Mouse (Mus musculus): ENCODE results near the gene Irs2.

The Irs2 gene

DNA sequence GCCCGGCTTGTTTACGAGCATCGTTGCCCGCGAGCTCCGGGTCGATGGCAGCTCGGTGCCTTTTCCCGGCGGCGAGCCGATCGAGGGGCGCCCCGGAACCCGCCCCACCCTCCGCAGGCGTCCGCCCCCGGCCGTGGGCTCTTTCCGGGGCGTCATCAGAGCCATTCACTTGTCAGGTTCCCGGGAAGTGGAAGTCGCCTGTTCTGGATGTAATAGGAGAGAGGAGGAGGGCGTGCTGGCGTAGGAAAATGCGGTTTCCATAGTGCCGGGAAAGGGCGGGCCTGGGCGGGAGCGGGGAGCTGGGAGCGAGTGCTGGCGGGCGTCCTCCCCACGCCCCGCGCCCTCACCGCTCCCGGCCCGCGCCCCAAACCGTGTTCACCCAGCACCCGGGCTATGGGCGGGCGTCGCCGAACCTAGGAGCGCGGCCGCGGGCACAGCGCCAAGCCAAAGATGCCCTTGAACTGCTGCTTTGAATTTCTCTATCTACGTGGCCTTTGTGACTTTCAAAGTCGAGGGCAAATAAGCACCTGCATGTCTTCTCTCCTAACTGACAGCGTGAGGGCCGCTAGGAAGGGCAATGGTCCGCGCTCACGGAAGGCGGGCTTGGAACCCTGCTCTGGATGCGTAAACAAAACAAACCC, 1.3 kb upstream of the Irs2 start:
- in situ Hi-C loops (cut with MboI; ENCODE audit: low sequenced_read_pairs), result no loop called here

GRCm38 (mm10) chr8:11008842-11009420, 673 bp upstream of the Irs2 start:
- in situ Hi-C loops (cut with MboI; ENCODE audit: low sequenced_read_pairs), result no loop called here

DNA sequence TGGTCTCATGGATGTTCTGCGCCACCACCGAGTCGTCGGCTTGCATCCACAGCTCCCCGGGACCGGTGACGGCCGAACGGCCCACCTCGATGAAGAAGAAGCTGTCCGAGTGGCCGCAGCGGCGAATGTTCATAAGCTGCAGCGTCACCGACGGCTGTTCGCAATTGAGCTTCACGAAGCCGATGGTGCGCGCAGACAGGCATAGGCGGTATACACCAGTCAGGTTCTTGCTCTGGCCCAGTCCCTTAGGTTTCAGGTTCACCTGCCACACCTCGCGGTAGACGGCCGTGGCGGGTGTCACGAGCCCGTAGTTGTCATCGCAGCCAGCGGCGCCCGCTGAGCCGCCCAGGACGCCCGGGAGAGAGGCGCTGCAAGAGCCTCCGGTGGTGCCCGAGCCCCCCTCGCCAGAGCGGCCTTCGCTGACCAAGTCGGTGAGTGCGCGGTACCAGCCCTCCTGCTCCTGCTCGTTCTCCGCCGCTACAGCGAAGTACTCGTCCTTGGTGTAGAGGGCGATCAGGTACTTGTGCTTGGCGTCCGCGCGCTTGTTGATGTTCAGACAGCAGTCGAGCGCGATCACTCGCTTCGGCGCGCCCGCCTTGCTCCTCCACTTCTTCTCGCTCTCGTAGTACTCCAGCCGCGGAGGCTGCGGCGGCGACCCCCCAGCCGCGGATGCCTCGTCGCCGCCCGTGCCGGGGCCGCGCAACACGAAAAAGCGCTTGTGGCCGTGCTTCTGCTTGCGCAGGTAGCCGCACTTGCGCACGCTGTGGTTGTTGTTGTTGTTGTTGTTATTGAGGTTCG, 478 bp downstream of the Irs2 start:
- in situ Hi-C loops (cut with MboI; ENCODE audit: low sequenced_read_pairs), result no loop called here

DNA sequence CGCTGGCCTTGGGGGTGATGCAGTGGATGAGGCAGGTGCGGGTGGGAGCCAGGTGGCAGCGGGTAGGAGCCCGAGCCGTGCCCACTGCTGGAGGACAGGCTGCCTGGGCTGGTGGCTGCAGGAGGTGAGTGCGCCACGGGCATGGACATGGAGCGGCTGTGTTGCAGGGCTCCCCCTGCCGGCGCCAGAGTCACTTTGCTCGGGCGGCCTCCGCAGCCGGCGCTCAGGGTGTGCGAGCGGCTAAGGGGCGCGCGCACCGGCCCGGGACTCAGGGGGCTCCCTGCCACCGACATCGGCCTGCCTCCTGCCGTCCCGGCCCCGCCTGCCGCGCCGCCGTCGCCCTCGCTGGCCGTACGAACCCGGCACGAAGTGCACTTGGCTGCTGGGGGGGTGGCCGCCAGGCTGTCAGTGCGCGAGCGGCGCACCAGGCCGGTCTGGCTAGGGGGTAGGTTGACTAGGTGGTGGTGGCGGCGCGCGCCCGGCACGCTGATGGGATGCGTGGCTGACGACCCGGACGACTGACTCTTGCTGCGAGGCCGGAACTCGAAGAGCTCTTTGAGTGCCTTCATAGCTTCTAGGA, 1.2 kb downstream of the Irs2 start:
- in situ Hi-C loops (cut with MboI; ENCODE audit: low sequenced_read_pairs), result no loop called here

GRCm38 (mm10) chr8:11006276-11006630, 2.0 kb downstream of the Irs2 start:
- in situ Hi-C loops (cut with MboI; ENCODE audit: low sequenced_read_pairs), result no loop called here

DNA sequence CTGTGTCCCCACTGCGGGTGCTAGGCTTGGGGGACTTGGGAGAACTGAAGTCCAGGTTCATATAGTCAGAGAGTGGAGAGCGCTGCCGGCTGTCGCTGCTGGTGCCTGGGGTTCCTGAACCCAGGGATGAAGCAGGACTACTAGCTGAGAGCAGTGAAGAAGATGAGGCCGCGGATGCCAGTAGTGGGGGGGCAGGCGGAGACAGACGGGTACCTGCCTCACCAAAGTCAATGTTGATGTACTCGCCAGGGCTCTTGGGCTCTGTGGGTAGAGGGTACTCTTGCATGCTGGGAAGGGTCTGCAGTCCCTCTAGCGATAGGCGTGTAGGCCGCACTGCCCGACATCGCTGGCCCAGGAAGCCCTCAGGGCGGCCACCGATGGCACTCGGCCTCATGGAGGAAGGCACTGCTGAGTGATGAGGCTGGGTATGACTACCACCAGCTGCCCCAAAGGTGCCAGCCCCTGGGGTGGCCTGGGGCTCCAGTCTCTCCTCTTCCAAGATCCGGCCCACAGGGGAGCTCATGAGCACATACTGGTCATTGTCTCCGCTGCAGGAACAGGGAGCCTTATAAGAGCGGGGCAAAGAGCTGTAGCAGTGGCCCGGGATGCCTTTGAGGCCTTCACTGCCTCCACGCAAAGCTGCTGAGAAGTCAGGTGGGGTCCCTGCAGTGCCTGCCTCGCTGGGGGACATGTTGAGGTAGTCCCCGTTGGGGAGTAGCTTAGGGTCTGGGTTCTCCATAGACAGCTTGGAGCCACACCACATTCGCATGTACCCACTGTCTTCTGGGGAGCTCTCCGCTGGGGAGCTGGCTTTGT, 2.6 kb downstream of the Irs2 start:
- in situ Hi-C loops (cut with MboI; ENCODE audit: low sequenced_read_pairs), result no loop called here

DNA sequence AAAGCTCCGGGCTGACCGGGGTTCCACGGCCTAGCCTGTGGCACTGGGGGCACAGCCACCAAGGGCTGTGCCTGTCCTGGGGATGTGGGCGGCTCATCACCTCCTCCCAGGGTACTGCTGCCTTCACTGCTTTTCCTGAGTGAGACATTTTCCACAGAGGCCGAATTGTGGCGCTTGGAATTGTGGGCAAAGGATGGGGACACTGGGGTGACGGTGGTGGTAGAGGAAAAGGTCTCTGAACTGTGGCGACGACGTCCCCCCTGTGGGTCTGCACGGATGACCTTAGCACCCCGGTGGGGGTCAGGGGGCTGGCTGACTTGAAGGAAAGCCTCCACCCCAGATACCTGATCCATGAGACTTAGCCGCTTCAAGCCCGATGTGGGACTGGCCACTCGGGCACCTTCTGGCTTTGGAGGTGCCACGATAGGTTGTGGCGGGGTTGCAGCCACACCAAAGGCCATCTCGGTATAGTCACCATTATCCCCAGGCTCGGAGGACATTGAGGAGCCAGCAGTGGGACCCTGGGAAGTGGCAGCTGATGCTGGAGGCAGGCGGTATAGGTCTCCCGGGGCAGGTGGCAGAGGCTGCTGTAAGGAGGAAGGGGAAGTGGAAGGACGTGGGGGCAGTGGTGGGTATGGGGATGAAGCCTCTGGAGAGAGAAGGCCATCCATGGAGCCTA, 3.3 kb downstream of the Irs2 start:
- in situ Hi-C loops (cut with MboI; ENCODE audit: low sequenced_read_pairs), result no loop called here

- in situ Hi-C loops (cut with MboI; ENCODE audit: low sequenced_read_pairs), result no loop called here
Observed at GRCm38 (mm10) chr8:11003917-11004470, 4.3 kb downstream of the Irs2 start.

DNA sequence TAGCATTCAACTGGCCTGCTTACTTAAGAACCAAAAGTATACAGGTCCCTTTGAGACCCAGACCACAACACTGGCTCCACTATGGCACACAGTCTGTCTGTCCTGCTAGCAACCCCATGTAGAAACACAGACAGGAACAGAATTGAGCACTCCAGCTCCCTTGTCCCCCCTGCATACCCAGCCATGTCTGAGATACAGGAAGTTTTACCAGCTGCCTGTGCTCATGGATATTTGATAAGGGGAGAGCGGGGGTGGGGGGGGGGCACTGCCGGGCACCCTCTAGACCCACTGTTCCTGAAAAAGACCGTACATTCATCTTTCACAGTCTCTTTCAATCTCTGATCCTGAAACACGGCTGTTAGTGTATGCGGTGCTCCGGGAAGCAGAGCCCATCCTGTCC, 5.0 kb downstream of the Irs2 start:
- in situ Hi-C loops (cut with MboI; ENCODE audit: low sequenced_read_pairs), result no loop called here

DNA sequence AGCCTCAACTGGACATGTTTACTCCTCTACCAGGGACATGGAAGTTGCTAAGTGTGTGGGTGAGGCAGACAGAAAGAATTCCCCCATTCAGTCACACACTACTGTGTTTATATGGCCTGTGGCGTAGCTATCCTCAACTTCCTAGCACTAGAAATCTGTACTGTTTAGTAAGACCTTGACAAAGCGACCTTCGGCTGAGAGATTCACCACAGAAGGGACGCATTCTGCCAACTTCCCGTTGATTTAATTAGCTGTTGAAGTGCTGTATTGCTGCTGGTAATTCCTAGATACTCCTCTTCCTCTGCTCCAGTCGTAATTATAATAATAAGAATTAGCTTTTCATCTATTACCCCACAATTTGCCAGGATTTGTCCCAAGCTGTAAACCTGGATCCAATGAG, 5.4 kb downstream of the Irs2 start:
- in situ Hi-C loops (cut with MboI; ENCODE audit: low sequenced_read_pairs), result no loop called here

DNA sequence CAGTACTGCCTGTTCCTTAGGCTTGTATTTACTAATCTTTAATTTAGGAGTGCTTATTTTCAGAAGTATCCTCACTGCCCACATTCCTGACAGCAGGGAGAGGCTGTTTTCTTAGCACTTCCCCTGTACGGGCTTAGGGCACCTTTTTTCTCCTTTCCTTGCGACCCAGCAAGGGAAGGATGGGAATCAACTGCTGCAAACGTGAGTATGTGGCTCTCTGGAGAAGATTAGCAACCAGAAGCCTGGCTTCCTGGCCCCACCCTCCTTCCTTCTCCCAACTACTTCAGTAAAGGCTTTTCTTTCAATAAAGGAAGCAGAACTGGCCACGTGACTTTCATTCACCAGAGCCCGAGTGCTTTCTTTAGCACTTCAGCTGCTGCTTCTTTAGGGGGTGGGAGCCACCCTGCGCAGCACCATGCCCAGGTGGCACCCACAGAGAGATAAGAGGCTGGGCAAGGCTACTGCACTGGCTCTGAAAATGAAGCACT, 7.2 kb downstream of the Irs2 start:
- in situ Hi-C loops (cut with MboI; ENCODE audit: low sequenced_read_pairs), result no loop called here

GRCm38 (mm10) chr8:10999538-10999937, 8.7 kb downstream of the Irs2 start:
- in situ Hi-C loops (cut with MboI; ENCODE audit: low sequenced_read_pairs), result no loop called here

DNA sequence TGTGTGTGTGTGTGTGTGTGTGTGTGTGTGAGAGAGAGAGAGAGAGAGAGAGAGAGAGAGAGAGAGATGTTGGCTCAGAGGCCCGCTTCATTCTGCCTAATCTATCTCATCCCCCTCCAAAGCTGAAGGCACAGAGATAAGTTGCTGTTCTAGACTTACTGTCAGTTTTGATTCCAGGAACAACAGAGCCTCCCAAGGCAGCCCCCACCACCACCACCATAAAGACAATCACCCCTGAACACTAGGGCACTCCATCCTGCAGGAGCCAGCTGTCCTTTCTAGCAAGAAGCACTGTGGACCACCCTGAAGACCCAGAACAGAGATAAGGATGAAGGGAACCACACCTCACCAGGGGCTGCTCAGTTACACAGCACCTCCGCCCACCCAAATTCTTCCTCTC, 12.0 kb downstream of the Irs2 start:
- in situ Hi-C loops (cut with MboI; ENCODE audit: low sequenced_read_pairs), result no loop called here

- in situ Hi-C loops (cut with MboI; ENCODE audit: low sequenced_read_pairs), result no loop called here
Observed at GRCm38 (mm10) chr8:10995756-10996155, 12.5 kb downstream of the Irs2 start.

- in situ Hi-C loops (cut with MboI; ENCODE audit: low sequenced_read_pairs), result no loop called here
Observed at GRCm38 (mm10) chr8:10994390-10994954, 13.8 kb downstream of the Irs2 start.

DNA sequence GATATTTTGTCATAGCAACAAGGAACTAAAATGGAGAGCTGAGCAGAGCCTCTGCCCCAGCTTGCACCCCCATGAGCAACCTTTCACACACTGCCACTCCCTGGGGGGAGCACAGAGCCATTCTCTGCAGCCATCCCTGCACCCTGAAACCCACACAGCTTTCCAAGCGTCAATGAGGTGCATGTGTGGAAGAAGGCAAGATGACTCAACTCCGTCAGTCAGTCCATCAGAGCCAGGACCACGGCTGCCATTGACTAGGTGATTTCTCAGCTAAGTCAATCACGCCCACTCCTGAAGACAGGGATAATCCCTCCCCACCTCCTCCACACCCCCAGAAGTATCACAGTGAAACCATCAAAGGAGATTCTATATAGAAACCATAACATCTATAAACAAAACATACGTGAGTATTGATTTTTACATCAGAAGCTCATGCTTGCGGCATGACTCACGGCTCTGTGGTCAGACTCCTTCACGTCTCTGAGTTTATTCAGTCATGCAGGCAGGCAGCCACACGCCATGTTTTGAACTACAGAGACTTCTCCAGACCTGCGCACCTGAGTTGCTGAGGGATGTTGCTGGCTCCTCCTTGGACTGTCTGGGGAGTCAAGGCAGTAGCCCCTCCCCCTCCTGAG, 14.6 kb downstream of the Irs2 start:
- in situ Hi-C loops (cut with MboI; ENCODE audit: low sequenced_read_pairs), result no loop called here

GRCm38 (mm10) chr8:10992081-10992480, 16.2 kb downstream of the Irs2 start:
- in situ Hi-C loops (cut with MboI; ENCODE audit: low sequenced_read_pairs), result no loop called here

GRCm38 (mm10) chr8:10991323-10991722, 16.9 kb downstream of the Irs2 start:
- in situ Hi-C loops (cut with MboI; ENCODE audit: low sequenced_read_pairs), result no loop called here

- in situ Hi-C loops (cut with MboI; ENCODE audit: low sequenced_read_pairs), result no loop called here
Observed at GRCm38 (mm10) chr8:10990421-10991110, 17.7 kb downstream of the Irs2 start.
